Mouse (Mus musculus) fibroblast of lung, adult 2 months (primary cell): ENCODE results near the gene Reg3d.
"Not testable (repeated sequence)": the region's sequence is repeated elsewhere in the genome, so short reads cannot be mapped to it uniquely, and the experiment has no call there.

Source experiments
- DNase-seq: peaks from one replicate; pipeline ENCODE4 v3.0.0-alpha.2; 2011; ENCODE audit warnings: low read depth

The Reg3d gene

GRCm38 (mm10) chr6:78378765-78379164 is at the start of gene Reg3d:
Gene Reg3d, minus strand, starts transcription at chr6:78378865.
- DNase-seq: no peak

- DNase-seq: no peak
Observed at GRCm38 (mm10) chr6:78425497-78425896, 46.8 kb upstream of the Reg3d start.

- DNase-seq: not testable (repeated sequence)
Observed at GRCm38 (mm10) chr6:78422411-78422810, 43.7 kb upstream of the Reg3d start, which contains the start of gene Reg1. Gene Reg1, plus strand, starts transcription at chr6:78422711.

- DNase-seq: not testable (repeated sequence)
Observed at GRCm38 (mm10) chr6:78395323-78395722, 16.7 kb upstream of the Reg3d start, which contains the start of gene Reg2. Gene Reg2, plus strand, starts transcription at chr6:78395623.

GRCm38 (mm10) chr6:78385609-78386008 is 6.9 kb upstream of the Reg3d start:
- DNase-seq: no peak

GRCm38 (mm10) chr6:78380409-78380808 is 1.7 kb upstream of the Reg3d start, which contains the start of gene Reg3a:
Gene Reg3a, plus strand, starts transcription at chr6:78380709.
- no peak for DNase-seq

GRCm38 (mm10) chr6:78370357-78370756 is 8.3 kb downstream of the Reg3d start, which contains the start of gene Reg3b:
Gene Reg3b, plus strand, starts transcription at chr6:78370657.
- no peak for DNase-seq

- DNase-seq: no peak
Observed at GRCm38 (mm10) chr6:78361971-78362563, 16.6 kb downstream of the Reg3d start.

GRCm38 (mm10) chr6:78341689-78342088 is 37.0 kb downstream of the Reg3d start:
- no peak for DNase-seq

- no peak for DNase-seq
Observed at GRCm38 (mm10) chr6:78340296-78340695, 38.4 kb downstream of the Reg3d start.

- DNase-seq: no peak
Observed at GRCm38 (mm10) chr6:78331919-78332569, 46.6 kb downstream of the Reg3d start.

- no peak for DNase-seq
Observed at GRCm38 (mm10) chr6:78329166-78329565, 49.5 kb downstream of the Reg3d start.

GRCm38 (mm10) chr6:78327798-78328197 is 50.9 kb downstream of the Reg3d start:
- no peak for DNase-seq
